Mouse (Mus musculus): ENCODE data around the gene Clasrp.
"Not testable (repeated sequence)": the region's sequence is repeated elsewhere in the genome, so short reads cannot be mapped to it uniquely, and the experiment has no call there.

Clasrp gene

GRCm38 (mm10) chr7:19609641-19610332, 5.5 kb upstream of the Clasrp start:
- no peak for DNase-seq (ENCODE audit: low spot score)

GRCm38 (mm10) chr7:19607291-19607690, 3.0 kb upstream of the Clasrp start:
- no peak for DNase-seq (ENCODE audit: low spot score)

GRCm38 (mm10) chr7:19604606-19605214, 424 bp upstream of the Clasrp start:
- DNase-seq (ENCODE audit: low spot score), result not testable (repeated sequence)

GRCm38 (mm10) chr7:19603055-19603454, 1.2 kb downstream of the Clasrp start:
- DNase-seq (ENCODE audit: low spot score), result no peak

- no peak for DNase-seq (ENCODE audit: low spot score)
Observed at GRCm38 (mm10) chr7:19600562-19600961, 3.7 kb downstream of the Clasrp start.

GRCm38 (mm10) chr7:19593061-19593730, 11.1 kb downstream of the Clasrp start:
- no peak for DNase-seq (ENCODE audit: low spot score)

GRCm38 (mm10) chr7:19589917-19590316, 14.4 kb downstream of the Clasrp start:
- DNase-seq (ENCODE audit: low spot score), result peak; percentile 71

GRCm38 (mm10) chr7:19589207-19589606, 15.1 kb downstream of the Clasrp start:
- DNase-seq (ENCODE audit: low spot score), result peak; percentile 57

GRCm38 (mm10) chr7:19586269-19586668, 18.0 kb downstream of the Clasrp start:
- no peak for DNase-seq (ENCODE audit: low spot score)

- DNase-seq (ENCODE audit: low spot score), result peak; percentile 68
Observed at GRCm38 (mm10) chr7:19580634-19581033, 23.7 kb downstream of the Clasrp start.

GRCm38 (mm10) chr7:19579751-19580150, 24.5 kb downstream of the Clasrp start:
- no peak for DNase-seq (ENCODE audit: low spot score)

GRCm38 (mm10) chr7:19578436-19578835, 25.9 kb downstream of the Clasrp start:
- no peak for DNase-seq (ENCODE audit: low spot score)

- DNase-seq (ENCODE audit: low spot score), result no peak
Observed at GRCm38 (mm10) chr7:19577877-19578414, 26.3 kb downstream of the Clasrp start.

GRCm38 (mm10) chr7:19577141-19577852, 27.0 kb downstream of the Clasrp start, which contains the start of the genes Zfp296 and Gemin7:
Gene Zfp296, plus strand, starts transcription at chr7:19577287.
Gene Gemin7, minus strand, starts transcription at chr7:19577595.
- peak; percentile 50 for DNase-seq (ENCODE audit: low spot score)

GRCm38 (mm10) chr7:19575559-19575958, 28.7 kb downstream of the Clasrp start:
- no peak for DNase-seq (ENCODE audit: low spot score)

- DNase-seq (ENCODE audit: low spot score), result no peak
Observed at GRCm38 (mm10) chr7:19573776-19574140, 30.5 kb downstream of the Clasrp start.

- DNase-seq (ENCODE audit: low spot score), result peak; percentile 79
Observed at GRCm38 (mm10) chr7:19572926-19573775, 31.1 kb downstream of the Clasrp start.

GRCm38 (mm10) chr7:19569647-19570046, 34.6 kb downstream of the Clasrp start:
- DNase-seq (ENCODE audit: low spot score), result no peak

- no peak for DNase-seq (ENCODE audit: low spot score)
Observed at GRCm38 (mm10) chr7:19567426-19567825, 36.9 kb downstream of the Clasrp start.

GRCm38 (mm10) chr7:19565803-19566202, 38.5 kb downstream of the Clasrp start:
- DNase-seq (ENCODE audit: low spot score), result no peak

- no peak for DNase-seq (ENCODE audit: low spot score)
Observed at GRCm38 (mm10) chr7:19564455-19564854, 39.8 kb downstream of the Clasrp start.

All from urinary bladder, postnatal 25 days (tissue).